Mouse (Mus musculus): Measurements from ENCODE around the gene Peli3. TPM values are rescaled to one million over a fixed set of nuclear protein-coding genes. Genes with fewer than 3 reads are reported as not detected.
A peak's percentile ranks its signal among the peaks of the same experiment; 100 is the strongest.
"Not testable (repeated sequence)": the region's sequence is repeated elsewhere in the genome, so short reads cannot be mapped to it uniquely, and the experiment has no call there.

Gene Peli3
- total RNA-seq (2021), result 10 to 100 TPM; 19.6 to 26.1 TPM

GRCm38 (mm10) chr19:4942551-4943252 is at the start of gene Peli3:
Gene Peli3 (minus strand): TSS chr19:4943127.
- peak; percentile 78 to 83 for DNase-seq (ENCODE audit: low spot score in 2 of 2)

GRCm38 (mm10) chr19:4992371-4992770 is 49.4 kb upstream of the Peli3 start:
- no peak for DNase-seq (ENCODE audit: low spot score in 2 of 2)
- intact Hi-C loops (cut with DNase I), result loop anchor here (5.0 kb wide), 1 partner anchor 595 kb away; the partner anchor contains the start of gene Kdm2a

More at GRCm38 (mm10) chr19:4942551-4943252, at the start of gene Peli3:
- intact Hi-C loops (cut with DNase I), result no loop called here

GRCm38 (mm10) chr19:4990716-4991115 is 47.8 kb upstream of the Peli3 start:
- intact Hi-C loops (cut with DNase I), result loop anchor here (1.0 to 5.0 kb wide), 2 partner anchors 11 to 593 kb away; partner anchors contain the start of gene Kdm2a

GRCm38 (mm10) chr19:4990256-4990625 is 47.3 kb upstream of the Peli3 start, which contains the start of gene Npas4:
Gene Npas4 (minus strand): TSS chr19:4990316.
- DNase-seq (ENCODE audit: low spot score in 2 of 2), result no peak
- intact Hi-C loops (cut with DNase I), result loop anchor here (1.0 to 5.0 kb wide), 2 partner anchors 11 to 593 kb away; partner anchors contain the start of gene Kdm2a

More at GRCm38 (mm10) chr19:4990716-4991115, 47.8 kb upstream of the Peli3 start:
- peak in 1 of 2 experiments; percentile 77 for DNase-seq (ENCODE audit: low spot score in 2 of 2)

GRCm38 (mm10) chr19:4989434-4990255 is 46.7 kb upstream of the Peli3 start:
- intact Hi-C loops (cut with DNase I), result loop anchor here (1.0 to 5.0 kb wide), 2 partner anchors 12 to 592 kb away; partner anchors contain the start of gene Kdm2a

GRCm38 (mm10) chr19:4989013-4989412 is 46.1 kb upstream of the Peli3 start:
- peak in 1 of 2 experiments; percentile 69 for DNase-seq (ENCODE audit: low spot score in 2 of 2)
- intact Hi-C loops (cut with DNase I), result no loop called here

More at GRCm38 (mm10) chr19:4989434-4990255, 46.7 kb upstream of the Peli3 start:
- peak; percentile 81 to 91 for DNase-seq (ENCODE audit: low spot score in 2 of 2)

GRCm38 (mm10) chr19:4981767-4982166 is 38.8 kb upstream of the Peli3 start:
- DNase-seq (ENCODE audit: low spot score in 2 of 2), result peak; percentile 73 to 88
- intact Hi-C loops (cut with DNase I), result loop anchor here (1.0 to 5.0 kb wide), 2 partner anchors 21 to 36 kb away; no protein-coding TSS in a partner anchor

GRCm38 (mm10) chr19:4968236-4968635 is 25.3 kb upstream of the Peli3 start:
- DNase-seq (ENCODE audit: low spot score in 2 of 2), result no peak
- intact Hi-C loops (cut with DNase I), result no loop called here

GRCm38 (mm10) chr19:4961928-4962601 is 19.1 kb upstream of the Peli3 start, which contains the start of gene Mrpl11:
Gene Mrpl11 (plus strand): TSS chr19:4962147.
- DNase-seq (ENCODE audit: low spot score in 2 of 2), result peak; percentile 94 to 98
- intact Hi-C loops (cut with DNase I), result loop anchor here (5.0 kb wide), 1 partner anchor 40 kb away; no protein-coding TSS in a partner anchor

GRCm38 (mm10) chr19:4948641-4949040 is 5.7 kb upstream of the Peli3 start:
- intact Hi-C loops (cut with DNase I), result not testable (repeated sequence)

GRCm38 (mm10) chr19:4945540-4945939 is 2.6 kb upstream of the Peli3 start:
- no peak for DNase-seq (ENCODE audit: low spot score in 2 of 2)
- intact Hi-C loops (cut with DNase I), result no loop called here

More at GRCm38 (mm10) chr19:4948641-4949040, 5.7 kb upstream of the Peli3 start:
- not testable (repeated sequence) for DNase-seq (ENCODE audit: low spot score in 2 of 2)

GRCm38 (mm10) chr19:4943253-4943588 is 294 bp upstream of the Peli3 start:
- DNase-seq (ENCODE audit: low spot score in 2 of 2), result peak; percentile 21 to 48
- intact Hi-C loops (cut with DNase I), result no loop called here

- intact Hi-C loops (cut with DNase I), result no loop called here
- no peak for DNase-seq (ENCODE audit: low spot score in 2 of 2)
Measured at GRCm38 (mm10) chr19:4937444-4938310, 5.2 kb downstream of the Peli3 start.

- DNase-seq (ENCODE audit: low spot score in 2 of 2), result no peak
- intact Hi-C loops (cut with DNase I), result no loop called here
Measured at GRCm38 (mm10) chr19:4936896-4937295, 6.0 kb downstream of the Peli3 start.

GRCm38 (mm10) chr19:4928781-4929180 is 14.1 kb downstream of the Peli3 start:
- intact Hi-C loops (cut with DNase I), result no loop called here
- DNase-seq (ENCODE audit: low spot score in 2 of 2), result no peak

- peak; percentile 98 to 99 for DNase-seq (ENCODE audit: low spot score in 2 of 2)
- intact Hi-C loops (cut with DNase I), result no loop called here
Measured at GRCm38 (mm10) chr19:4927904-4928531, 14.9 kb downstream of the Peli3 start, which contains the start of gene Dpp3. Gene Dpp3 (minus strand): TSS chr19:4928287.

- intact Hi-C loops (cut with DNase I), result no loop called here
- DNase-seq (ENCODE audit: low spot score in 2 of 2), result no peak
Measured at GRCm38 (mm10) chr19:4925121-4925860, 17.6 kb downstream of the Peli3 start.
